Mouse (Mus musculus): ENCODE results near the gene Ybx1. TPM values are rescaled to one million over a fixed set of nuclear protein-coding genes. Genes with fewer than 3 reads are reported as not detected.
A peak's percentile ranks its signal among the peaks of the same experiment; 100 is the strongest.
"Not testable (repeated sequence)": the region's sequence is repeated elsewhere in the genome, so short reads cannot be mapped to it uniquely, and the experiment has no call there.

Ybx1 gene
- 100 to 1,000 TPM; 714 to 717 TPM for total RNA-seq (2021)
- long read RNA-seq, experiment 1, transcript Ybx1-201 (8 exons, 1,628 nt), result major isoform, 200 of 213 reads
- long read RNA-seq, experiment 1, partial matches to known transcripts, result 2 of 213 reads
- long read RNA-seq, experiment 1, other reads (novel, unspliced or antisense), result 11 of 213 reads
- long read RNA-seq, experiment 2, transcript Ybx1-206 (2 exons, 718 nt), result minor isoform, 6 of 458 reads
- long read RNA-seq, experiment 2, transcript Ybx1-201 (8 exons, 1,628 nt), result major isoform, 401 of 458 reads
- long read RNA-seq, experiment 2, partial matches to known transcripts, result 30 of 458 reads
- long read RNA-seq, experiment 2, other reads (novel, unspliced or antisense), result 21 of 458 reads

DNA sequence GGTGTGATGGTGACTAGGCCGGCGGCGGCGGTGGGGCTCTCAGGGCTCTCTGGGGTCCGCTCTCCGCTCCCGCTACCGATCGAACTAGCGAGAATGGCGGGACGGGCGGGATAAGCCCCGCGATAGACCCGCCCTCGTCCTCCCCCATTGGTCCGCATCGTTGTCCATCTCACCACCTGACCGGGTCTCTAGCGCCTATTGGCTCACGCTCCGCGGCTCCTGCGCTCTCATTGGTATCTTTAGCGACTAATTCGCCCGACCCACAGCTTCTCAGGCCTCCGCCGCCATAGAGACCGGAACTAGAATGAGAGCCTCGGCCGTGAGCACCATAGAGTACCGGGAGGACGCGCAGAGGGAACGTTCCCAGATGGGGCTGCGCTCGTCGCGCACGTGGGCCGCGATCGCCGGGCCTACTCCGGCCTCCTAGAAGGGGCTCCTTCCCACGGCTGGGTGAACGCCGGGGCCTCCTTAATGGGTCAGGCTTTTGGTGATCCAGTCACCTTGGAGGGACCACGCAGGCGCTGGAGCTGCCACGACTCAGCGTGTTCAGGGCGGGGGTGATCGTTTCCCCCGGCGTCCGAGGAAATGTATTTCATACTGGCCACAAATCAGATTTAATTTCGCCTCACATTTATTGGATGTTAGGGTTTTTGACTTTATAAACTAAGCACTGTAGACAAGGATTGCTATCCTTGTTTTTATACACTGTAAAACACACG is at the start of gene Ybx1:
Gene Ybx1 (minus strand): TSS at position 190 of the 719 bp plus-strand sequence.
- peak; percentile 100 for DNase-seq (ENCODE audit: low spot score in 2 of 2)

DNA sequence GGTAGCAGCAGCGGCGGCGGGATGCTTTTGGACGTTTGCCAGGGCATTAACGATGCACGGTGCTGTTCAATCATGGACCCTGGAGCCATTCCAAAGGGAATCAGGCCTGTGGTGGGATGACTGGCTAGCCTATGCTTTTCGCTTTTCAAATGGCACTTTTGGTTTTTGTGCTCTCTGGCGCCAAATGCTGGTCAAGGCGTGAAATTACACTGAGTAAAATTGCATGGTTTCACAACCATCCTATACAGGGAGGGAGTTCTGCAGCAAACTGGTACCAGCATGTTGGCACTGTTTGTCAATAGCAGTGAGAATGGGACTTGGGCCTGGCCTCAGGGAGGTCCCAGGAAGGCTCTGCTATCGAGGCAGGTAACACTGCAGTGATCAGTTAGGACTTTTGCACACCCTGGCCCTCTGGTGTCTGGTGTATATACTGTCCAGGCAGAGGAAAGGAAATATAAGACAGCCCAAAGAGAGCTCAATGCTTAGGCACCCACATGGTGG is 44.5 kb upstream of the Ybx1 start:
- DNase-seq (ENCODE audit: low spot score in 2 of 2), result peak; percentile 49 to 54

GRCm38 (mm10) chr4:119338422-119338821 is 44.0 kb upstream of the Ybx1 start:
- DNase-seq (ENCODE audit: low spot score in 2 of 2), result no peak

- peak in 1 of 2 experiments; percentile 21 for DNase-seq (ENCODE audit: low spot score in 2 of 2)
Observed at GRCm38 (mm10) chr4:119333487-119333886, 39.1 kb upstream of the Ybx1 start.

GRCm38 (mm10) chr4:119320896-119321550 is 26.6 kb upstream of the Ybx1 start:
- DNase-seq (ENCODE audit: low spot score in 2 of 2), result no peak

DNA sequence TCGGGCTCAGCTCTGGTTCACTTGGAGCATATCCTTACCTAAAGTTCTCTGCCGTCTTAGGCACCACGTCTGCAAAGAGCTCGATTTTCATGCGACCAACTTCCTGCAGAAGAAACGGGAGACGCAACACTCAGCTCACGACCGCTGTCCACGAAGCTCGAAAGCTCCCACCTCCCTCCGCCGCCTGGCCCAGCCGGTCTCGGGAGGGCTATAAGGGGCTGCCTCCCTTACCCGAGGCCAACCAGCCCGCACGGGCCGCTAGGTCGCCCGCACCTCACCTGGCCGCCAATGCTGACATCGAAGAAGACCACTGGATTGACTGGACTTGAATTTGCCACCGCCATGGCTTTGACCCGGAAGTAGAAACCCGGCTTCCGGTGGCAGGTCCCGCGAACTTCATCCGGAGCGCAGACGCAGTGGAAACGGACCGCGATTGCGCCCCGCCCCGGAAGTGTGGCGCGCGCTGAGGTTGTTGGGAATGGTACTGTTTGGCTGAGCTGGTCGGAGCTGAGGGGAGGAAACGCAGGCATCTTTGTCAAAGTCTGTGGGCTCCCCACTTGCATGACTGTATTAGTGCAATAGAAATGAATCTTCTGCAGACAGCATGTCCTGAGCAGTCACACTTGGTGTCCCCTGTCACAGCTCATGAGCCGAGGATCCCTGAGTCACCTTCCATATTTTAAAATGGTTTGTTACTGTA is 25.9 kb upstream of the Ybx1 start, which contains the start of gene Ppih:
Gene Ppih (minus strand): TSS at position 416 of the 700 bp plus-strand sequence.
- DNase-seq (ENCODE audit: low spot score in 2 of 2), result peak; percentile 95 to 96

DNA sequence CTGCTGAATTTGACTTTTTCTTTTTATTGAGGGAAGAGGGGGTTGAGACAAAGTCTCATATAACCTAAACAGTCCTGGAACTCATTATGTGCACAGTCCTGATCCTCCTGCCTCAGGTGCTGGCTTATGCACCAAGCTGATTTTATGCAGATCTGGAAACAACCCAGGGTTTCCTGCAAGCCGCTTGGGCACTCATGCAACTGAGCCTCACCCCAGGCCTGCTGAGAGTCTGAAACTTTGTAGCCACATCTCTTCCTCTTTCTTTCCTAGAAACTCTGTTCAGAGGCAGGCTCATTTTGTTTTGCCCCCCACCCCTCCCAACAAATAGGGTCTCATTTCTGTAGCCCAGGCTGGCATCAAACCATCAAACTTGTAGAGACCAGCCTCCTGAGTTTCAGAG is 19.4 kb upstream of the Ybx1 start:
- DNase-seq (ENCODE audit: low spot score in 2 of 2), result no peak

DNA sequence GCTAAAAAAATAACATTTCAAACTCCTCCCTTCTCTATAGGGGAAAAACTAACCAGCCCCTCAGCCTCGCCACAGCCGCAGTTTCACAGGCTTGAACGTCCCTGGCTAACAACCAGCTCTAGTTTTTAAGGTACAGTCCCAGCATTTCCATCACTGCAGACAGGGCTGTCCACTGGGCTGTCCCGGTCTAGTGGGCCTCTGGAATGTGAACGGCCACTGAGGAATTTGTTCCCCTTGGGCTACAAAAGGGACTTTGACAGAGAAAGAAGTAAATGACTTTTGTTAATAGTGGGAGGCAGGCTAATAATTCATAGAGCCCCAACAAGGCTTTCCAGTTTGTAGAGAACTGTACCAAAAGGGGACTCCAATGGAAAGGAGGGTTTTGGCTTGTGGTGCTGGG is 11.0 kb upstream of the Ybx1 start:
- no peak for DNase-seq (ENCODE audit: low spot score in 2 of 2)

DNA sequence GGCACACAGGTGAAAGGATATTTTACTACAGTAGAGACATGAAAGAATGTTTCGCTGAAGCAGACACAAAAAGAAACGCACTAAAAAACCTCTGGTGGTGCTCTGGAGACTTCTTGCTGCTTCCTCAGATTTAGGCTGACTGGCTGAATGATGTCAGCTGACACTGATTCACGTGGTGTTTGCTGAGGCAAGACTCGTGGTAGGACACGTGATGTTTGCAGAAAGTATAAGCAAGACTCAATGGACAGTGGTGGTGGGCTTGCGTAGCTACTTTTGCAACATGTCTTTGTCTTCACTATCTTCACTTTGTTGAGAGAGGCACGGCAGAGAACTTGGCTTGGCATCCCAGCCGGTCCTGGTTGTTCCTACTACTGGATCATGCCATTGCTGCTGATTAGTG is 8.9 kb upstream of the Ybx1 start:
- DNase-seq (ENCODE audit: low spot score in 2 of 2), result no peak

DNA sequence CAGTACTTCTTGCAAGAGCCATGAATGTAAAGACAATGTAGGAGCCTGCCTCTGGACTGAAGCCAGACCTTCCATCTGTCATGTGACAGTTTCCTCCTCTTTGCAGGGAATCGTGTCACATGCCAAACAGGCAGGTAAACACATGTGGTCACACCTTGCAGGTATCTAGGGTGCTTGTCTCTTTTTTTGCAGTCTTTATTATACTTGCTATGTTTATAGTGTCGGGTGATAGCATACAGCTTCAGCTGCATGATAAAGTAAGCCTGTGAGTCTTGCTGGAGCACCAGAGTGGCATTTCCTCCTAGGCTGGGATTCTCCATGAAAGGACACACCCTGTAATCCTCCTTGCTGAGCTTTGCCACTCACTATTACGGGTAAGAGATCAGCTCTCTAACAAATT is 7.4 kb upstream of the Ybx1 start:
- DNase-seq (ENCODE audit: low spot score in 2 of 2), result no peak

- no peak for DNase-seq (ENCODE audit: low spot score in 2 of 2)
Observed at GRCm38 (mm10) chr4:119300761-119301160, 6.4 kb upstream of the Ybx1 start.

DNA sequence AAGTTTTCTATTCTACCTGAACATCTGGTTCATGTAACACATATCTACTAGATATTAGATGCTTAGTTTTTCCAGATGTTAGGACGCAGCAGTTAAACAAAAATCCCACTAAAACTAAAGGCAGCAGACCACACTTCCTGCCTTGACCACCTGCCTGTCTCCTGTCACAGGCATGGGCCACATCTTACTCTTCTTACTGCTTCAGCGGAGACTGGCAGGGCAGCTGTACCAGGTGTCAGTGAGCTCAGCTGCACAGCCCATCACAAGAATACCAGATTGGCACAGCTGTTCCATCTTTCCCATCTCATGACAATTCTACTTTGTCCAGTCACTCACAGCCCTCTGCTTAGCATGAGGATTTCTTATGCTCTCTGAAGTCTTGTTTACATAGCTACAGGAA is 3.0 kb upstream of the Ybx1 start:
- DNase-seq (ENCODE audit: low spot score in 2 of 2), result no peak

- no peak for DNase-seq (ENCODE audit: low spot score in 2 of 2)
Observed at GRCm38 (mm10) chr4:119295134-119295453, 690 bp upstream of the Ybx1 start.

DNA sequence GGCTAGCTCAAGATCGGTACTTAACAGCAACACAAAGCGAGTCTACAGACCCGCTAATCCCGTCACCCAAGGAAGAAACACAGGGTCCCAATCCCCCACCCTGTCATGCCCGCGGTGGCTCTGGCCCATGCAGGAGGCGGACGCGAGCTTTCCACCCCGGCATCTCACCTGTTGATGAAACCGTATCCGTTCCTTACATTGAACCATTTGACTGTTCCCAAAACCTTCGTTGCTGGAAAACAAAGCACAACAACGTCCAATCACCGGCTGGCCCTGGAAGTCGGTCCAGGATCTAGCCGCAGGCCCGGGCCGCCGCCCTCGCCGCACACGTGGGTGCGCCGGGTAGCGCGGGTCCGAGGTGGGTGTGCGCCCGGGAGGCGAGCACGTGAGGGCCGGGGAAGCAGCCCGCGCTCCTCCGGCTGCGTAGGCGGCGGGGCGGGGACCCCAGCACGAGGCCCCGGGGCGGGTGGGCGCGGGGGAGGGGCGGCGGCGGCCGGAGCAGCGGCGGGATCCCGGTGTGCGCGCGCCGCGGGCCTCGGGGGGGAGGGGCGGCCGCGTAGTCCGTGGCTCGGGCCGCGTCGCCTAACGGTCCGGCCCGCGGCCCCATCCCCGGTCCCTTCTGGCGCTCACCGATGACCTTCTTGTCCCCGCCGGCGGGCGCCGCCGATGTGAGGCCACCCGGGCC is 688 bp downstream of the Ybx1 start:
- peak in 1 of 2 experiments; percentile 46 for DNase-seq (ENCODE audit: low spot score in 2 of 2)

- peak in 1 of 2 experiments; percentile 39 for DNase-seq (ENCODE audit: low spot score in 2 of 2)
Observed at GRCm38 (mm10) chr4:119292771-119293573, 1.4 kb downstream of the Ybx1 start.

DNA sequence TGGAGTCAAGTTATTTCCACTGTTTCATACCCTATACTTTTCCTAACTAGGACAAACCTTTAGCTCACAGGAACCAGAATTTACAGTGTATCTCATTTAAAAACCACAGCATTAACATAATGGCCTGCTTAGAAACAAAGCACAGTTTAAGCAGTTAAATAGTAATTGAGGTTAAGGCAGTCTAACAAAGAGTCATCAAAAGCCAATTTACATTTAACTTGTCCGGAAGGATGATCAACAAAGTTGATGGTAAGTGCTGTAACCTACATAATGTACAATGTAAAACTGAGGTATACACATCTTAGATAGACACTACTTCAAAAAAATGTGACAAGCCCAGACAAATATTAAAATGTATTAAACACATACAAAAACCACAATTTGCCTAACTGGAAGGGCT is 2.5 kb downstream of the Ybx1 start:
- DNase-seq (ENCODE audit: low spot score in 2 of 2), result no peak

DNA sequence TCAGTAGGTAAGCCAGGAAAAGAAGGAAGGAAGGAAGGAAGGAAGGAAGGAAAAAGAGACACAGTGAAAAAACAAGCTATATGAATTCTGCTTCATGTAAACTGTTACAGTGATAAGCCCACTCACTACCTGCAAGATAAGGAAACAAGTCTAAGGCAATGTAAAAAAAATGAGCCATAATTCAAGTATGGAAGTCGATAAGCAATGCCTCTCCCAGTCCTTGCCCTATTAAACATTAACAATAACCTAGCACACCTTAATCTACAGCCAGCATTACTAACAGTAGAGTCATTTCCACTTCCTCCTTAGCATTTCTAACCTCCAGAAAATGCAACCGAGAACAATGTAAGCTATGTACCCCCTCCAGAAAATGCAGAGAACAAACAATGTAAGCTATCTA is 9.1 kb downstream of the Ybx1 start:
- DNase-seq (ENCODE audit: low spot score in 2 of 2), result no peak

GRCm38 (mm10) chr4:119284861-119285260 is 9.5 kb downstream of the Ybx1 start:
- DNase-seq (ENCODE audit: low spot score in 2 of 2), result no peak

DNA sequence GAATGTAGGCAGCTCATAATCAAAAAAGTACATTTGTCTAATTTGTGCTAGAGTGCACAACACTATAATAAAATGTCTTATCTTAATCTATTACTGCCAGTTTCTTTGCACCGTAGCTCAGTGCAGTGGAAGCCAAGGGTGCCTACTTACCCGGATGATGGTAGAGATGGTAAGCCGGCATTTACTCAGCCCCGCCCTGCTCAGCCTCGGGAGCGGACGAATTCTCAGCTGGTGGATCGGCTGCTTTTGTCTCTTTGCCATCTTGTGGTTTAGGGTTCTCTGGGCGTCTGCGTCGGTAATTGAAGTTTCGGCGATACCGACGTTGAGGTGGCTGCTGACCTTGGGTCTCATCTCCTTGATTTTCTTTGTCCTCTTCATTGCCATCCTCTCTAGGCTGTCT is 15.6 kb downstream of the Ybx1 start:
- not testable (repeated sequence) for DNase-seq (ENCODE audit: low spot score in 2 of 2)

GRCm38 (mm10) chr4:119275726-119276125 is 18.7 kb downstream of the Ybx1 start:
- no peak for DNase-seq (ENCODE audit: low spot score in 2 of 2)
